9 mouse cellular contexts compared by ENCODE assay signal in the genomic region with DNA sequence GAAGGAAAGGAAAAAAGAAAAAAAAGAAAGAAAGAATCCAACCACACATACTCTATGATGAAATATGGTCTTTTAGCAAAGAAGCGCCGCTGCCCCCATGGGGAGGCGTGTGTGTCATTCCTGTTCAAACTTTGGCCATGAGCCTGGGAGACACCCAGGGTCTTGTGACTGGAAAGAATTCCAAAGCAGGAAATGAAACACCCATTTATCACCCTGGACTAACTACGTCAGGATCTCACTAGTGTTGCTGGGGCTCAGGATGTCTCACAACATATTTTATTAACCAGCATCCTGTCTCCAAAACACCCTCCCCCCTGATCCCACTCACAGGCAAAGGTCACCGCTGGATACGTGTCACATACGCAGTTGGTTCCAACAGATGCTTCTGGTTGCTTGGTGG. TPM values are rescaled to one million over a fixed set of nuclear protein-coding genes. Genes with fewer than 3 reads are reported as not detected.
DNase-seq lines count a peak whose midpoint lies in the region; ATAC-seq and TF ChIP-seq lines count a peak whose summit lies in the region.
"Had no signal": no experiment of that assay in that cellular context is flagged by ENCODE, and none has a peak within 500 bp of the region (broad histone marks: within the 10 kb centered on the region; RNA-seq: fewer than 3 reads in every experiment).

No protein-coding gene starts in this region.

- H3K4me1 ChIP-seq in intestine, postnatal 0 days (replicated peaks; ENCODE audit: control insufficient read depth, insufficient read depth, low read length), result 0 out of 2 replicates have a peak, but pooled peaks cover 4% of the 10 kb centered on the region
- no peaks in the 10 kb centered on the region; the same call in 1 of the 2 replicates for H3K4me1 ChIP-seq in liver, embryonic 16.5 days (ENCODE audit: control insufficient read depth, low read depth, low read length)
- no peaks in the 10 kb centered on the region for H3K4me1 ChIP-seq in hindbrain, embryonic 14.5 days (replicated peaks; ENCODE audit: control insufficient read depth, insufficient read depth, low read length)

- 51% methylated on average over 7 of the region's 7 CpGs for WGBS in intestine, postnatal 0 days
- 65% methylated on average over 7 of the region's 7 CpGs for WGBS in liver, embryonic 16.5 days (ENCODE audit: insufficient replicate concordance)
- 80% methylated on average over 7 of the region's 7 CpGs for WGBS in hindbrain, embryonic 14.5 days

- H3K27ac ChIP-seq in intestine, postnatal 0 days (ENCODE audit: low read depth, low read length), result no peak overlapping the region
- H3K27ac ChIP-seq in liver, embryonic 16.5 days (ENCODE audit: low read length), result no peak overlapping the region
- H3K27ac ChIP-seq in hindbrain, embryonic 14.5 days, result no peak overlapping the region

- no peak overlapping the region for H3K4me3 ChIP-seq in intestine, postnatal 0 days (ENCODE audit: low read depth, low read length)
- H3K4me3 ChIP-seq in liver, embryonic 16.5 days (ENCODE audit: low read depth, low read length), result no peak overlapping the region
- no peak overlapping the region for H3K4me3 ChIP-seq in hindbrain, embryonic 14.5 days (replicated peaks; ENCODE audit: low read length)
- H3K4me3 ChIP-seq: megakaryocyte, embryonic 14.5 days had no signal

- DNase-seq in 3T3-L1 (ENCODE audit: low read depth, low spot score) (peak; percentile 98), Patski (ENCODE audit: low read depth, low spot score) (peak; percentile 58)
- no peak for DNase-seq in layer of hippocampus, adult 11-12 months (ENCODE audit: low spot score)
- no peak for DNase-seq in hindbrain, embryonic 14.5 days (ENCODE audit: low spot score)

- no peaks in the 10 kb centered on the region for H3K9me3 ChIP-seq in intestine, postnatal 0 days (ENCODE audit: control insufficient read depth)
- no peaks in the 10 kb centered on the region for H3K9me3 ChIP-seq in liver, embryonic 16.5 days (replicated peaks; ENCODE audit: control insufficient read depth, low read length)
- H3K9me3 ChIP-seq in hindbrain, embryonic 14.5 days (ENCODE audit: control insufficient read depth, low read length), result no peaks in the 10 kb centered on the region
- H3K9me3 ChIP-seq: megakaryocyte, embryonic 14.5 days had no signal

- no peak for TF ChIP-seq CTCF in Patski (IDR thresholded peaks at IDR 0.05)
- TF ChIP-seq CTCF in intestine, postnatal 0 days (IDR thresholded peaks at IDR 0.05; ENCODE audit: low read depth), result peak; percentile 12; the same call in 1 of the 2 replicates

- in situ Hi-C loops in Patski (cut with MboI; ENCODE audit: low pct_unique_long_range_greater_than_20kb), result no loop called here

- CTCF ChIA-PET in Patski (lab: Charles Lee), result interaction anchor here (1.4 kb wide), 1 partner anchor 46 kb away, joined by 6 read pairs; no protein-coding TSS in a partner anchor

- no peaks in the 10 kb centered on the region for H3K27me3 ChIP-seq in Patski
- H3K27me3 ChIP-seq in intestine, postnatal 0 days (replicated peaks; ENCODE audit: control insufficient read depth, insufficient read depth, low read length), result no peaks in the 10 kb centered on the region
- no peaks in the 10 kb centered on the region for H3K27me3 ChIP-seq in liver, embryonic 16.5 days (ENCODE audit: control insufficient read depth, insufficient read depth, low read depth, low read length)
- H3K27me3 ChIP-seq in hindbrain, embryonic 14.5 days (ENCODE audit: control insufficient read depth, insufficient read depth, low read length), result no peaks in the 10 kb centered on the region
- H3K27me3 ChIP-seq: megakaryocyte, embryonic 14.5 days had no signal

- POLR2A ChIA-PET in Patski (lab: Charles Lee), result no interaction called here

- peak; percentile 49 for ATAC-seq in Patski
- no peak for ATAC-seq in intestine, postnatal 0 days
- peak; percentile 43 for ATAC-seq in liver, embryonic 16.5 days (ENCODE audit: low read depth)
- no peak for ATAC-seq in megakaryocyte progenitor cell, adult 5-6 weeks (replicated peaks; ENCODE audit: poor library complexity)
- no peak for ATAC-seq in hindbrain, embryonic 14.5 days (ENCODE audit: low FRiP score)

- no peak overlapping the region for H3K4me2 ChIP-seq in intestine, postnatal 0 days (replicated peaks; ENCODE audit: low read depth)
- H3K4me2 ChIP-seq in liver, embryonic 16.5 days (ENCODE audit: low read depth, low read length), result no peak overlapping the region
- H3K4me2 ChIP-seq in hindbrain, embryonic 14.5 days (replicated peaks), result no peak overlapping the region

- no peaks in the 10 kb centered on the region for H3K36me3 ChIP-seq in intestine, postnatal 0 days (ENCODE audit: control insufficient read depth, insufficient read depth)
- no peaks in the 10 kb centered on the region for H3K36me3 ChIP-seq in liver, embryonic 16.5 days (ENCODE audit: control insufficient read depth, insufficient read depth)
- no peaks in the 10 kb centered on the region for H3K36me3 ChIP-seq in hindbrain, embryonic 14.5 days (replicated peaks; ENCODE audit: control insufficient read depth, insufficient read depth)

- no peak overlapping the region for H3K9ac ChIP-seq in intestine, postnatal 0 days (ENCODE audit: low read depth, low read length)
- H3K9ac ChIP-seq in liver, embryonic 16.5 days (ENCODE audit: low read depth, low read length), result no peak overlapping the region
- no peak overlapping the region for H3K9ac ChIP-seq in hindbrain, embryonic 14.5 days

RNA-seq across cellular contexts. Expression of gene Gsto2, which starts 21.3 kb away (rescaled TPM):
- 2.0 TPM for polyA plus RNA-seq in Patski (2021)
- polyA plus RNA-seq in intestine, postnatal 0 days (2015; fragmentation: Nextera tagmentation; extraction: Ambion mirVana), result 0.95 and 0.98 TPM in 2 replicates
- polyA plus RNA-seq in liver, embryonic 16.5 days (2015; fragmentation: Nextera tagmentation; extraction: Ambion mirVana), result 0.07 and 0.08 TPM in 2 replicates
- total RNA-seq in megakaryocyte progenitor cell, adult 5-6 weeks (2015), result not detected in 2 replicates
- total RNA-seq in megakaryocyte progenitor cell, adult 5-6 weeks (2017), result 0.34 and 0.62 TPM in 2 replicates
- polyA plus RNA-seq in hindbrain, embryonic 14.5 days (2014; fragmentation: Nextera tagmentation; extraction: Ambion mirVana), result 1.2 and 1.3 TPM in 2 replicates
- total RNA-seq: common myeloid progenitor, adult 5-6 weeks had no signal

RNA-seq across cellular contexts. Expression of gene Gsto1, which starts 31.8 kb away (rescaled TPM):
- 86.5 TPM for polyA plus RNA-seq in Patski (2021)
- 742 and 817 TPM in 2 replicates for polyA plus RNA-seq in intestine, postnatal 0 days (2015; fragmentation: Nextera tagmentation; extraction: Ambion mirVana)
- 123 and 134 TPM in 2 replicates for polyA plus RNA-seq in liver, embryonic 16.5 days (2015; fragmentation: Nextera tagmentation; extraction: Ambion mirVana)
- 413 and 417 TPM in 2 replicates for total RNA-seq in megakaryocyte progenitor cell, adult 5-6 weeks (2015)
- total RNA-seq in megakaryocyte progenitor cell, adult 5-6 weeks (2017), result 162 and 194 TPM in 2 replicates
- polyA plus RNA-seq in hindbrain, embryonic 14.5 days (2014; fragmentation: Nextera tagmentation; extraction: Ambion mirVana), result 127 and 135 TPM in 2 replicates

RNA-seq across cellular contexts. Expression of gene Cfap43, which starts 32.5 kb away (rescaled TPM):
- 0.21 TPM for polyA plus RNA-seq in Patski (2021)
- 0.16 and 0.22 TPM in 2 replicates for polyA plus RNA-seq in intestine, postnatal 0 days (2015; fragmentation: Nextera tagmentation; extraction: Ambion mirVana)
- polyA plus RNA-seq in liver, embryonic 16.5 days (2015; fragmentation: Nextera tagmentation; extraction: Ambion mirVana), result 0.01 TPM in 1 of 2 replicates, not detected in the other
- not detected in 2 replicates for total RNA-seq in megakaryocyte progenitor cell, adult 5-6 weeks (2015)
- not detected in 2 replicates for total RNA-seq in megakaryocyte progenitor cell, adult 5-6 weeks (2017)
- 2.3 and 4.2 TPM in 2 replicates for polyA plus RNA-seq in hindbrain, embryonic 14.5 days (2014; fragmentation: Nextera tagmentation; extraction: Ambion mirVana)
- total RNA-seq: common myeloid progenitor, adult 5-6 weeks had no signal

RNA-seq across cellular contexts. Expression of gene Itprip, which starts 32.5 kb away (rescaled TPM):
- 16.8 TPM for polyA plus RNA-seq in Patski (2021)
- polyA plus RNA-seq in intestine, postnatal 0 days (2015; fragmentation: Nextera tagmentation; extraction: Ambion mirVana), result 2.6 and 2.7 TPM in 2 replicates
- 4.0 and 4.3 TPM in 2 replicates for polyA plus RNA-seq in liver, embryonic 16.5 days (2015; fragmentation: Nextera tagmentation; extraction: Ambion mirVana)
- 10.2 and 13.1 TPM in 2 replicates for total RNA-seq in megakaryocyte progenitor cell, adult 5-6 weeks (2015)
- total RNA-seq in megakaryocyte progenitor cell, adult 5-6 weeks (2017), result 12.1 and 18.3 TPM in 2 replicates
- 4.1 and 5.4 TPM in 2 replicates for polyA plus RNA-seq in hindbrain, embryonic 14.5 days (2014; fragmentation: Nextera tagmentation; extraction: Ambion mirVana)

RNA-seq across cellular contexts. Expression of gene Cfap58, which starts 50.9 kb away (rescaled TPM):
- not detected for polyA plus RNA-seq in Patski (2021)
- polyA plus RNA-seq in intestine, postnatal 0 days (2015; fragmentation: Nextera tagmentation; extraction: Ambion mirVana), result not detected in 2 replicates
- not detected in 2 replicates for polyA plus RNA-seq in liver, embryonic 16.5 days (2015; fragmentation: Nextera tagmentation; extraction: Ambion mirVana)
- total RNA-seq in megakaryocyte progenitor cell, adult 5-6 weeks (2015), result not detected in 2 replicates
- not detected in 2 replicates for total RNA-seq in megakaryocyte progenitor cell, adult 5-6 weeks (2017)
- 0.46 and 1.1 TPM in 2 replicates for polyA plus RNA-seq in hindbrain, embryonic 14.5 days (2014; fragmentation: Nextera tagmentation; extraction: Ambion mirVana)
- total RNA-seq: common myeloid progenitor, adult 5-6 weeks had no signal

Comparison
In these comparisons a context has a peak if more than half of its experiments do, and no peak if none do; other contexts are left out.
1. DNase-seq: peak in 3T3-L1 (single experiment) and Patski (single experiment); none in layer of hippocampus, adult 11-12 months (single experiment) and hindbrain, embryonic 14.5 days (single experiment).
2. ATAC-seq: peak in Patski (single experiment) and liver, embryonic 16.5 days (single experiment); none in intestine, postnatal 0 days (single experiment), megakaryocyte progenitor cell, adult 5-6 weeks (single experiment) and hindbrain, embryonic 14.5 days (single experiment).